Mouse (Mus musculus) lung, postnatal 0 days (tissue): ENCODE data around the gene Hoxa7. TPM values are rescaled to one million over a fixed set of nuclear protein-coding genes. Genes with fewer than 3 reads are reported as not detected.

Experiments used
- ATAC-seq: fragments of 200-750 bp; cut with Nextera tagmentation; 2 replicates; pipeline ENCODE4 v1.8.0; 2017; ENCODE audit warnings: moderate library complexity
- DNase-seq: peaks from one replicate; pipeline ENCODE4 v3.0.0-alpha.2; 2016; ENCODE audit warnings: low spot score
- H3K27ac ChIP-seq: fragments of 300-500 bp; sonication (generic); 2 replicates; pipeline ENCODE4 v1.5.1; 2014; ENCODE audit warnings: antibody characterized with exemption, mild to moderate bottlenecking, low read length, mixed read lengths
- H3K27me3 ChIP-seq: fragments of 300-500 bp; sonication (generic); replicated peaks from 2 replicates; pipeline ENCODE4 v1.6.1; 2014; ENCODE audit warnings: low read length, mixed read lengths; ENCODE audit not compliant: insufficient read depth
- H3K36me3 ChIP-seq: fragments of 300-500 bp; sonication (generic); 2 replicates; pipeline ENCODE4 v1.6.1; 2014; ENCODE audit warnings: low read length, mixed read lengths; ENCODE audit not compliant: insufficient read depth
- H3K4me1 ChIP-seq: fragments of 300-500 bp; sonication (generic); 2 replicates; pipeline ENCODE4 v1.6.1; 2014; ENCODE audit warnings: antibody characterized with exemption, low read depth, low read length, mixed read lengths; ENCODE audit not compliant: insufficient read depth
- H3K4me2 ChIP-seq: fragments of 300-500 bp; sonication (generic); replicated peaks from 2 replicates; pipeline ENCODE4 v1.6.1; 2014; ENCODE audit warnings: low read depth, mild to moderate bottlenecking, low read length, moderate library complexity, mixed read lengths
- H3K4me3 ChIP-seq: fragments of 300-500 bp; sonication (generic); 2 replicates; pipeline ENCODE4 v1.5.1; 2014; ENCODE audit warnings: low read depth, low read length
- H3K9ac ChIP-seq: fragments of 300-500 bp; sonication (generic); replicated peaks from 2 replicates; pipeline ENCODE4 v1.6.1; 2014; ENCODE audit warnings: low read depth, mild to moderate bottlenecking
- H3K9me3 ChIP-seq: fragments of 300-500 bp; sonication (generic); 2 replicates; pipeline ENCODE4 v1.6.1; 2016; ENCODE audit warnings: low read length, mixed read lengths
- CTCF ChIP-seq: IDR thresholded peaks from 2 replicates; pipeline ENCODE4 v1.5.1; 2016; ENCODE audit warnings: antibody characterized with exemption, mild to moderate bottlenecking
- EP300 ChIP-seq: IDR thresholded peaks from 2 replicates; pipeline ENCODE4 v1.6.1; 2016; ENCODE audit warnings: antibody characterized with exemption, mild to moderate bottlenecking, control low read depth
- WGBS: fragments of 180-500 bp; shearing (Covaris S2); extraction: QIAGEN DNeasy Blood & Tissue Kit; methylation state at CpG from one replicate; pipeline ENCODE4 v1.1.7; 2014; 5-methylcytosine and 5-hydroxymethylcytosine counted together
- polyA plus RNA-seq: library from polyadenylated mRNA; unstranded; fragments of >200 nt; fragmentation: Nextera tagmentation; extraction: Ambion mirVana; gene quantifications from 2 replicates; pipeline ENCODE4 v1.2.1, GENCODE M21; 2015

The Hoxa7 gene
- polyA plus RNA-seq, 1 experiment from 2014 or later = 8.7 TPM

GRCm38 (mm10) chr6:52180213-52180710 lies 41.4 kb downstream of the Hoxa7 start:
- Histone ChIP-seq H3K9me3 (no peaks in the 10 kb centered on the region), H3K4me2 (peak overlapping the region; percentile 62), H3K9ac (peak overlapping the region; percentile 65), H3K27me3 (peaks cover 15% of the 10 kb centered on the region), H3K4me3 (peak overlapping the region; percentile 56), H3K4me1 (0 out of 2 replicates have a peak, but pooled peaks cover 6% of the 10 kb centered on the region), H3K27ac (peak overlapping the region; percentile 73), H3K36me3 (no peaks in the 10 kb centered on the region)
- 11% methylated on average over 11 of the region's 11 CpGs for WGBS
- DNase-seq (no peak), ATAC-seq (no peak)
- TF ChIP-seq EP300 = no peak
- TF ChIP-seq CTCF = no peak

- 0 out of 2 replicates have a peak, but pooled peaks cover 3% of the 10 kb centered on the region for H3K4me1 ChIP-seq
- peak overlapping the region; percentile 62 for H3K4me2 ChIP-seq
- 4% methylated on average over 10 of the region's 10 CpGs for WGBS
- peak overlapping the region; percentile 65 for H3K9ac ChIP-seq
- H3K4me3 ChIP-seq = peak overlapping the region; percentile 56
- no peaks in the 10 kb centered on the region for H3K36me3 ChIP-seq
- no peaks in the 10 kb centered on the region for H3K9me3 ChIP-seq
- H3K27me3 ChIP-seq = peaks cover 15% of the 10 kb centered on the region
- TF ChIP-seq EP300 (no peak), CTCF (no peak)
- DNase-seq (no peak), ATAC-seq (no peak)
- H3K27ac ChIP-seq = peak overlapping the region; percentile 73
Measured at GRCm38 (mm10) chr6:52179690-52180089, 42.0 kb downstream of the Hoxa7 start.

GRCm38 (mm10) chr6:52178918-52179665 lies 42.6 kb downstream of the Hoxa7 start:
- H3K9me3 ChIP-seq = no peaks in the 10 kb centered on the region
- DNase-seq (peak; percentile 18), ATAC-seq (no peak)
- H3K27ac ChIP-seq = peak overlapping the region; percentile 73
- peak overlapping the region; percentile 62 for H3K4me2 ChIP-seq
- 8% methylated on average over 3 of the region's 4 CpGs for WGBS
- no peaks in the 10 kb centered on the region for H3K4me1 ChIP-seq
- H3K36me3 ChIP-seq = no peaks in the 10 kb centered on the region
- H3K27me3 ChIP-seq = peaks cover 13% of the 10 kb centered on the region
- peak overlapping the region; percentile 65 for H3K9ac ChIP-seq
- H3K4me3 ChIP-seq = peak overlapping the region; percentile 56
- TF ChIP-seq EP300 (no peak), CTCF (no peak)

GRCm38 (mm10) chr6:52177806-52178205 lies 43.8 kb downstream of the Hoxa7 start:
- no peak for DNase-seq
- Histone ChIP-seq H3K4me3 (peak overlapping the region; percentile 56), H3K4me2 (peak overlapping the region; percentile 62), H3K27me3 (peaks cover 9% of the 10 kb centered on the region), H3K9ac (peak overlapping the region; percentile 65), H3K27ac (peak overlapping the region; percentile 89), H3K36me3 (no peaks in the 10 kb centered on the region), H3K9me3 (no peaks in the 10 kb centered on the region), H3K4me1 (no peaks in the 10 kb centered on the region)
- TF ChIP-seq EP300 (no peak), CTCF (no peak)
- ATAC-seq = no peak
- WGBS = 7% methylated on average over 9 of the region's 9 CpGs

GRCm38 (mm10) chr6:52177061-52177735 lies 44.5 kb downstream of the Hoxa7 start, which contains the start of gene 5730596B20Rik:
TSS of gene 5730596B20Rik (plus strand) at chr6:52177498.
- peaks cover 9% of the 10 kb centered on the region for H3K27me3 ChIP-seq
- 1% methylated on average over 36 of the region's 36 CpGs for WGBS
- DNase-seq (peak; percentile 64), ATAC-seq (no peak)
- H3K4me2 ChIP-seq = peak within 1 kb of the TSS; percentile 62
- H3K36me3 ChIP-seq = no peaks in the 10 kb centered on the region
- no peaks in the 10 kb centered on the region for H3K4me1 ChIP-seq
- peak within 1 kb of the TSS; percentile 89 for H3K27ac ChIP-seq
- H3K4me3 ChIP-seq = peak within 1 kb of the TSS; percentile 56
- H3K9ac ChIP-seq = peak within 1 kb of the TSS; percentile 65
- TF ChIP-seq EP300 (no peak), CTCF (no peak)
- no peaks in the 10 kb centered on the region for H3K9me3 ChIP-seq

GRCm38 (mm10) chr6:52176391-52176790 lies 45.3 kb downstream of the Hoxa7 start:
- H3K4me3 ChIP-seq = peak overlapping the region; percentile 56
- ATAC-seq (no peak), DNase-seq (no peak)
- no peaks in the 10 kb centered on the region for H3K4me1 ChIP-seq
- H3K27ac ChIP-seq = peak overlapping the region; percentile 89
- TF ChIP-seq CTCF (no peak), EP300 (no peak)
- H3K9me3 ChIP-seq = no peaks in the 10 kb centered on the region
- 4% methylated on average over 6 of the region's 6 CpGs for WGBS
- peak overlapping the region; percentile 65 for H3K9ac ChIP-seq
- H3K4me2 ChIP-seq = peak overlapping the region; percentile 62
- no peaks in the 10 kb centered on the region for H3K36me3 ChIP-seq
- peaks cover 3% of the 10 kb centered on the region; the same call in 1 of the 2 replicates for H3K27me3 ChIP-seq
